Mouse (Mus musculus) embryonic fibroblast, embryonic 13.5 days (primary cell): ENCODE results near the gene Gm4969.

ENCODE experiments used
- CTCF ChIP-seq: IDR thresholded peaks from 2 replicates; pipeline ENCODE4 v1.5.1; 2011; ENCODE audit warnings: mild to moderate bottlenecking, control low read depth, low read length, moderate library complexity, borderline replicate concordance; ENCODE audit not compliant: insufficient read depth
- POLR2A ChIP-seq: IDR thresholded peaks from 2 replicates; pipeline ENCODE4 v1.6.1; 2011; ENCODE audit warnings: low read depth, mild to moderate bottlenecking, control low read depth, low read length, moderate library complexity

DNA sequence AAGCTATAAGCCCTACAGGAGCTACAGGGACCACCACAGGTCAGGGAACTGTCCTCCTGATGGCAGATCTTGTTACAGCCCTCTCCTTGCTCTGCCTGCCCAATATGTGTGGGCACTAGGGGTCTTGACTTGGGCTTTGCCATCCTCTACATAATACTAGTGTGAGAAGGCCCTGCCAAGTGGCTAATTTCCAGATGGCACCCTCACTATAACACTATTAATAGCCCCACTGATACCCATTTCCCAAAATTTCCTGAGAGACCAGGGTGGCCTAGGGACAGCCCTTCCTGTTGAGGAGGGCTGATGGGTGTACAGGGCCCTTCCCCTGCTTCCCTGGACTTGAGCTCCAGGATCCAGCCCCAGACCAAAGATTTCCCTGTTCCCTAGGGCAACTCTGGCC lies 20.3 kb downstream of the Gm4969 start:
- TF ChIP-seq CTCF (no peak), POLR2A (no peak; the same call in 1 of the 2 replicates)
